Mouse (Mus musculus): Measurements from ENCODE around the gene Lipm.
A peak's percentile ranks its signal among the peaks of the same experiment; 100 is the strongest.

GRCm38 (mm10) chr19:34051502-34051901 is 49.2 kb upstream of the Lipm start:
- no peak for TF ChIP-seq HCFC1 (IDR thresholded peaks at IDR 0.05; ENCODE audit: borderline replicate concordance, insufficient read depth, low read length)
- TF ChIP-seq MAFK (IDR thresholded peaks at IDR 0.05; ENCODE audit: insufficient read depth, low read depth, low read length) = peak; percentile 74
- no peak for TF ChIP-seq ZNF384 (IDR thresholded peaks at IDR 0.05; ENCODE audit: low read depth, low read length)
- TF ChIP-seq ZC3H11A (IDR thresholded peaks at IDR 0.05; ENCODE audit: borderline replicate concordance, low read depth, low read length) = no peak

Measured in ES-E14 (cell line).